Mouse (Mus musculus) liver, embryonic 12.5 days (tissue): ENCODE data around the gene Asic2. TPM values are rescaled to one million over a fixed set of nuclear protein-coding genes. Genes with fewer than 3 reads are reported as not detected.

Experiments
- ATAC-seq: fragments of 200-750 bp; cut with Nextera tagmentation; 2 replicates; pipeline ENCODE4 v1.8.0; 2017; ENCODE audit warnings: moderate number of reproducible peaks, mild to moderate bottlenecking, moderate library complexity
- H3K27ac ChIP-seq: fragments of 300-500 bp; sonication (generic); 2 replicates; pipeline ENCODE4 v1.5.1; 2016; ENCODE audit warnings: mild to moderate bottlenecking
- H3K27me3 ChIP-seq: fragments of 300-500 bp; sonication (generic); replicated peaks from 2 replicates; pipeline ENCODE4 v1.6.1; 2016; ENCODE audit warnings: mild to moderate bottlenecking, moderate library complexity
- H3K36me3 ChIP-seq: fragments of 300-500 bp; sonication (generic); 2 replicates; pipeline ENCODE4 v1.6.1; 2016; ENCODE audit warnings: mild to moderate bottlenecking, moderate library complexity
- H3K4me1 ChIP-seq: fragments of 300-500 bp; sonication (generic); 2 replicates; pipeline ENCODE4 v1.6.1; 2016
- H3K4me2 ChIP-seq: fragments of 300-500 bp; sonication (generic); 2 replicates; pipeline ENCODE4 v1.6.1; 2016; ENCODE audit warnings: mild to moderate bottlenecking, moderate library complexity
- H3K4me3 ChIP-seq: fragments of 300-500 bp; sonication (generic); 2 replicates; pipeline ENCODE4 v1.5.1; 2016; ENCODE audit warnings: mild to moderate bottlenecking, moderate library complexity
- H3K9ac ChIP-seq: fragments of 300-500 bp; sonication (generic); 2 replicates; pipeline ENCODE4 v1.6.1; 2016; ENCODE audit warnings: mild to moderate bottlenecking, moderate library complexity
- H3K9me3 ChIP-seq: fragments of 300-500 bp; sonication (generic); replicated peaks from 2 replicates; pipeline ENCODE4 v1.6.1; 2016; ENCODE audit warnings: mild to moderate bottlenecking, moderate library complexity
- WGBS: fragments of 180-500 bp; shearing (Covaris S2); methylation state at CpG from one replicate; pipeline ENCODE4 v1.1.7; 2016; ENCODE audit not compliant: insufficient replicate concordance; 5-methylcytosine and 5-hydroxymethylcytosine counted together
- polyA plus RNA-seq: library from polyadenylated mRNA; unstranded; fragments of >200 nt; fragmentation: Nextera tagmentation; extraction: Ambion mirVana; gene quantifications from 2 replicates; pipeline ENCODE4 v1.2.1, GENCODE M21; 2016

The Asic2 gene
- polyA plus RNA-seq, 1 experiment from 2014 or later, result 0.06 TPM

DNA sequence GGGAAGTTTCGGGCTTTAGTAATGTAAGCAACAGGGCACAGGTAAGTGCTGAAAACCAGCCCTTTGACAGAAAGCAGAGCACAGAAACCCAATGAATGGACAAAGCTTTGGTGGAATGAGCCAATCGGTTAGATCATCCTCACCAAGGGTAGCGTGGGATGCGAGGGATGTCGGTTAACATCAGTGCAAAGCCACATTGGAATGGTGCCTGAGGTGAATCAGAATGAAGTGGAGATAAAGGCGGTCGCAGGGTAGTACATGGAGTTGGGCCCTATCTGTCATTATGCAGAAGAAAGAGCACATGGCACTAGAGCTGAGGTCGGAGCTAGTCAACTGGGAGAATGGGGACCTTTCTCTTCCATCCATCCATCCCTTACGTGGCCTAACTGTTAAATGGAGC is 383.8 kb downstream of the Asic2 start:
- Histone ChIP-seq H3K9me3 (no peaks in the 10 kb centered on the region), H3K4me1 (no peaks in the 10 kb centered on the region), H3K36me3 (no peaks in the 10 kb centered on the region), H3K27me3 (no peaks in the 10 kb centered on the region), H3K27ac (no peak overlapping the region), H3K4me3 (no peak overlapping the region), H3K9ac (no peak overlapping the region), H3K4me2 (no peak overlapping the region)
- no peak for ATAC-seq
- WGBS, result 77% methylated on average over 9 of the region's 9 CpGs

DNA sequence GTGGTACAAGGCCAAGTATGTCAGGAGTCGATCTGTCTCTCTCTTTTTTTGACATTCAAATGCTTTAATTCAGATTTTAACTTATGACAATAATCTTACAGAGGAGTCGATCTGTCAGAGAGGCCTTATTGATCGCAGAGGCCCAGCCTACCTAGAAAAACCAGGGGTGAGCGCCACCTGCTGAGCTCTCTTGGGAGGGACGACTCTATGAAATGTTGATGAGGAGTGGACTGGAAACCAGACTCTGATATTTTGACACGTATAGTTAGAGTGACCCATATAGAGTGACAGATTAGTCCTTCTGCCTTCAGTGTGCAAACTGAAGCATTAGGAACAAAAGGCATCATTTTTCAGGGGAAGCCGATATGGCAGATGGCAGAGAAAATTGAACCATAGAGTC is 385.1 kb downstream of the Asic2 start:
- Histone ChIP-seq H3K36me3 (no peaks in the 10 kb centered on the region), H3K9ac (no peak overlapping the region), H3K27me3 (no peaks in the 10 kb centered on the region), H3K9me3 (no peaks in the 10 kb centered on the region), H3K4me3 (no peak overlapping the region), H3K27ac (no peak overlapping the region), H3K4me2 (no peak overlapping the region), H3K4me1 (no peaks in the 10 kb centered on the region)
- ATAC-seq, result no peak
- WGBS, result 54% methylated on average over 7 of the region's 7 CpGs

- H3K9ac ChIP-seq, result no peak overlapping the region
- no peaks in the 10 kb centered on the region for H3K36me3 ChIP-seq
- no peak overlapping the region for H3K4me3 ChIP-seq
- H3K9me3 ChIP-seq, result no peaks in the 10 kb centered on the region
- 39% methylated on average over 5 of the region's 5 CpGs for WGBS
- H3K27me3 ChIP-seq, result no peaks in the 10 kb centered on the region
- H3K4me2 ChIP-seq, result no peak overlapping the region
- no peak overlapping the region for H3K27ac ChIP-seq
- H3K4me1 ChIP-seq, result no peaks in the 10 kb centered on the region
- no peak for ATAC-seq
Observed at GRCm38 (mm10) chr11:81582161-81582560, 386.1 kb downstream of the Asic2 start.

GRCm38 (mm10) chr11:81579753-81580152 is 388.5 kb downstream of the Asic2 start:
- no peak overlapping the region for H3K4me3 ChIP-seq
- H3K4me1 ChIP-seq, result no peaks in the 10 kb centered on the region
- H3K4me2 ChIP-seq, result no peak overlapping the region
- H3K36me3 ChIP-seq, result no peaks in the 10 kb centered on the region
- 31% methylated on average over 6 of the region's 6 CpGs for WGBS
- no peaks in the 10 kb centered on the region for H3K9me3 ChIP-seq
- no peak overlapping the region for H3K27ac ChIP-seq
- ATAC-seq, result no peak
- H3K9ac ChIP-seq, result no peak overlapping the region
- no peaks in the 10 kb centered on the region for H3K27me3 ChIP-seq

GRCm38 (mm10) chr11:81570406-81570805 is 397.9 kb downstream of the Asic2 start:
- H3K9me3 ChIP-seq, result no peaks in the 10 kb centered on the region
- H3K4me2 ChIP-seq, result no peak overlapping the region
- no peaks in the 10 kb centered on the region for H3K4me1 ChIP-seq
- H3K9ac ChIP-seq, result no peak overlapping the region
- H3K4me3 ChIP-seq, result no peak overlapping the region
- 51% methylated on average over 3 of the region's 3 CpGs for WGBS
- no peaks in the 10 kb centered on the region for H3K36me3 ChIP-seq
- ATAC-seq, result no peak
- no peak overlapping the region for H3K27ac ChIP-seq
- no peaks in the 10 kb centered on the region for H3K27me3 ChIP-seq

- Histone ChIP-seq H3K9me3 (no peaks in the 10 kb centered on the region), H3K36me3 (no peaks in the 10 kb centered on the region), H3K4me3 (no peak overlapping the region), H3K27ac (no peak overlapping the region), H3K9ac (no peak overlapping the region), H3K4me2 (no peak overlapping the region), H3K27me3 (no peaks in the 10 kb centered on the region), H3K4me1 (no peaks in the 10 kb centered on the region)
- ATAC-seq, result no peak
- 73% methylated on average over 3 of the region's 3 CpGs for WGBS
Observed at GRCm38 (mm10) chr11:81564857-81565256, 403.4 kb downstream of the Asic2 start.

GRCm38 (mm10) chr11:81560374-81560773 is 407.9 kb downstream of the Asic2 start:
- H3K27ac ChIP-seq, result no peak overlapping the region
- H3K36me3 ChIP-seq, result no peaks in the 10 kb centered on the region
- WGBS, result 73% methylated on average over 1 of the region's 1 CpGs
- no peaks in the 10 kb centered on the region for H3K4me1 ChIP-seq
- no peaks in the 10 kb centered on the region for H3K27me3 ChIP-seq
- no peak overlapping the region for H3K9ac ChIP-seq
- H3K4me2 ChIP-seq, result no peak overlapping the region
- no peak for ATAC-seq
- H3K9me3 ChIP-seq, result no peaks in the 10 kb centered on the region
- H3K4me3 ChIP-seq, result no peak overlapping the region

DNA sequence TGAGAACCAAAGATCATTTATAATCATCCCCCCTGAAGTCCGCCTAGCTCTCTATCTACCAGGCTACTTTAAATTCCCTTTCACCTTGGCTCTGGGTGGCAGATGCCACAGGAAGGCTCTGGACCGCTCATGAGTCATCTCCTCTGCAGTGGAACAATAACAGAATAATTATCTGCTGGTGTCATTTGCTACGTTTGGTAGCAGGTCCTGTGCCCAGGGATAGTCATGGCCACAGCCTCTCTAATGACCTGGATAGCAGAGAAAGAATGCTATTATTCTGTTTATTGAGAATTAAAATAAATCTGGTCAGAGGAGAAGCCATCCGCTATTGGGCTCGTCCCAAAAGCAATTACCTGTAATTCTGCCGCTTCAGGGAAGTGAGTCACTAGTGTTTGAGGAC is 425.1 kb downstream of the Asic2 start:
- Histone ChIP-seq H3K27me3 (no peaks in the 10 kb centered on the region), H3K4me3 (no peak overlapping the region), H3K4me1 (no peaks in the 10 kb centered on the region), H3K9me3 (no peaks in the 10 kb centered on the region), H3K9ac (no peak overlapping the region), H3K4me2 (no peak overlapping the region), H3K27ac (no peak overlapping the region), H3K36me3 (no peaks in the 10 kb centered on the region)
- WGBS, result 62% methylated on average over 6 of the region's 6 CpGs
- no peak for ATAC-seq

DNA sequence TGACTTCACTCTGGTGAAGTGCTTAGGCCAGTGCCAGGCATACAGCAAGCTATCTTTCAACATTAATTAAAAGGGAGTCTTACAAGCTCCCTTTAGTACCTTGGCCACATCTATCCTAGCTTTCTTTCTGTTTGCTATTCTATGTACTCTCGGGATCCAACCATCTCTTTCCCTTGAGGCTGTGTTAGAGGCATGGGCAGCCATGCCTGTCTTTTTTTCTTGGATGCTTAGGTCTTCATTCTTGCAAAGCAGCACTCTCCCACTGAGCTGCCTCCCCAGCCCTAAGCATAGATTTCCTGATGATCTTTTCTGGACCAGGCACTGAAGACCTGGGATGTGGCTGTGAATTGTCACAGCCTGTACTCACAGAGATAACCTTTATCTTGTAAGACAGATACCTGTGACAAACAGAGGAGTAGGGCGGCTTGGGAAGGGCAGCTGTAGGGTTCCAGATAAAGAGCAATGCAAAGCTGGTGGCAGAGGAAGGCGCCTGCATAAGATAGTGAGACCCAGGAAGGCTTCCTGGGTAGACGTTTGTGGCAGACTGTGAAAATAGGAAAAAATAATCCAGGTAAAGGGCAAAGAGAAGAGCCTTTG is 433.0 kb downstream of the Asic2 start:
- H3K36me3 ChIP-seq, result no peaks in the 10 kb centered on the region
- H3K27ac ChIP-seq, result peak overlapping the region; percentile 39; the same call in 1 of the 2 replicates
- H3K9me3 ChIP-seq, result no peaks in the 10 kb centered on the region
- no peak overlapping the region for H3K4me3 ChIP-seq
- H3K9ac ChIP-seq, result no peak overlapping the region
- peak; percentile 81 for ATAC-seq
- 0 out of 2 replicates have a peak, but pooled peaks cover 3% of the 10 kb centered on the region for H3K27me3 ChIP-seq
- peaks cover 12% of the 10 kb centered on the region; the same call in 1 of the 2 replicates for H3K4me1 ChIP-seq
- WGBS, result 16% methylated on average over 4 of the region's 4 CpGs
- no peak overlapping the region for H3K4me2 ChIP-seq

DNA sequence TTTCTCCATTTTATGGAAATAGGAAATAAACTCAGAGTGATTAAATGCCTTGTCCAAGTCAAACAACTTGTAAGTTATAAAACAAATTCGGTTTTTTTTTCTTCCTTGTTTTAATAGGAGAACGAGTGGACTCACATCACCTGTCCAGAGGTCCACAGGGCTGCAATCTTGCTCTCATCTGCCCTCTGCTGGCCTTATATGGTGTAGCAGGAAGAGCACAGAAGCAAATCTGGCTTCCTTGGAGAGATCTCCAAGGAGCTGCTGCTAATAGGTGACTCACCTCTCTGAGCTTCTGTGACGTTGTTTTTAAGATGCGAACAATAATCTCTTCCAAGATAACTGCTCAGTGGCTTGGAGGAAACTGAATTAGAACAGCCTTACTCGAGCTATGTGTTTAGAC is 433.6 kb downstream of the Asic2 start:
- Histone ChIP-seq H3K4me2 (no peak overlapping the region), H3K27me3 (0 out of 2 replicates have a peak, but pooled peaks cover 3% of the 10 kb centered on the region), H3K4me1 (peaks cover 12% of the 10 kb centered on the region; the same call in 1 of the 2 replicates), H3K9ac (no peak overlapping the region), H3K27ac (no peak overlapping the region), H3K9me3 (no peaks in the 10 kb centered on the region), H3K36me3 (no peaks in the 10 kb centered on the region), H3K4me3 (no peak overlapping the region)
- ATAC-seq, result no peak
- 10% methylated on average over 5 of the region's 5 CpGs for WGBS

DNA sequence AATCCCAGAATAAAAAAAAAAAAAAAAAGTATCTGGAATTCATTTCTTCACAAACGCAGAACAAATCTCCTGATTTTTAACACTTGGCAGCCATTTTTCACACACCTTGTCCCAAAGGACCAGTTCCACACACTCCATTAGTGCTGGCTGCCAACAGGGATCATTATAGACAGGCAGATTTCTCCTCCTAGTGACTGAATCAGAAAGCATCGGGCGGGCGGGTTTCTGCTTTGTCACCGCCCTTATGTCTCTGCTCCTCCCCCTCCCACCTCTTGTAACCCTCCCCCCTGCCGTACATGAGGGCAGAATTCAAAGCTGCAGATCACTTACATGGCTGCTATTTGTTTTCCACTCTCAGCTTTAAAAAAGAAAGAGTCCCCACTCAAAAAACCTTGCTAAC is 436.4 kb downstream of the Asic2 start:
- no peak overlapping the region for H3K9ac ChIP-seq
- H3K27me3 ChIP-seq, result no peaks in the 10 kb centered on the region
- H3K36me3 ChIP-seq, result no peaks in the 10 kb centered on the region
- peaks cover 12% of the 10 kb centered on the region; the same call in 1 of the 2 replicates for H3K4me1 ChIP-seq
- H3K4me2 ChIP-seq, result no peak overlapping the region
- H3K9me3 ChIP-seq, result no peaks in the 10 kb centered on the region
- no peak overlapping the region for H3K4me3 ChIP-seq
- H3K27ac ChIP-seq, result no peak overlapping the region
- 6% methylated on average over 6 of the region's 6 CpGs for WGBS
- ATAC-seq, result no peak

GRCm38 (mm10) chr11:81522927-81523326 is 445.3 kb downstream of the Asic2 start:
- H3K4me2 ChIP-seq, result no peak overlapping the region
- WGBS, result 53% methylated on average over 1 of the region's 1 CpGs
- H3K4me1 ChIP-seq, result no peaks in the 10 kb centered on the region
- no peaks in the 10 kb centered on the region for H3K36me3 ChIP-seq
- ATAC-seq, result no peak
- no peak overlapping the region for H3K9ac ChIP-seq
- H3K4me3 ChIP-seq, result no peak overlapping the region
- no peaks in the 10 kb centered on the region for H3K9me3 ChIP-seq
- H3K27ac ChIP-seq, result no peak overlapping the region
- H3K27me3 ChIP-seq, result no peaks in the 10 kb centered on the region

GRCm38 (mm10) chr11:81521881-81522280 is 446.4 kb downstream of the Asic2 start:
- H3K27ac ChIP-seq, result no peak overlapping the region
- no peaks in the 10 kb centered on the region for H3K36me3 ChIP-seq
- H3K9ac ChIP-seq, result no peak overlapping the region
- H3K4me2 ChIP-seq, result no peak overlapping the region
- H3K9me3 ChIP-seq, result no peaks in the 10 kb centered on the region
- H3K4me1 ChIP-seq, result no peaks in the 10 kb centered on the region
- no peaks in the 10 kb centered on the region for H3K27me3 ChIP-seq
- ATAC-seq, result no peak
- WGBS, result 72% methylated on average over 4 of the region's 4 CpGs
- H3K4me3 ChIP-seq, result no peak overlapping the region
